Mouse (Mus musculus) neural tube, embryonic 12.5 days (tissue): ENCODE results near the gene Irf2. TPM values are rescaled to one million over a fixed set of nuclear protein-coding genes. Genes with fewer than 3 reads are reported as not detected.

Experiments
- ATAC-seq: fragments of 200-750 bp; cut with Nextera tagmentation; 2 replicates; pipeline ENCODE4 v1.8.0; 2017; ENCODE audit warnings: low read depth, mild to moderate bottlenecking, moderate TSS enrichment, moderate library complexity; ENCODE audit not compliant: low FRiP score
- H3K27ac ChIP-seq: fragments of 300-500 bp; sonication (generic); 2 replicates; pipeline ENCODE4 v1.5.1; 2016
- H3K27me3 ChIP-seq: fragments of 300-500 bp; sonication (generic); replicated peaks from 2 replicates; pipeline ENCODE4 v1.6.1; 2016; ENCODE audit warnings: mild to moderate bottlenecking
- H3K36me3 ChIP-seq: fragments of 300-500 bp; sonication (generic); 2 replicates; pipeline ENCODE4 v1.6.1; 2016; ENCODE audit warnings: mild to moderate bottlenecking
- H3K4me1 ChIP-seq: fragments of 300-500 bp; sonication (generic); 2 replicates; pipeline ENCODE4 v1.6.1; 2016
- H3K4me2 ChIP-seq: fragments of 300-500 bp; sonication (generic); replicated peaks from 2 replicates; pipeline ENCODE4 v1.6.1; 2016; ENCODE audit warnings: mild to moderate bottlenecking
- H3K4me3 ChIP-seq: fragments of 300-500 bp; sonication (generic); 2 replicates; pipeline ENCODE4 v1.5.1; 2016
- H3K9ac ChIP-seq: fragments of 300-500 bp; sonication (generic); 2 replicates; pipeline ENCODE4 v1.6.1; 2016; ENCODE audit warnings: mild to moderate bottlenecking
- H3K9me3 ChIP-seq: fragments of 300-500 bp; sonication (generic); 2 replicates; pipeline ENCODE4 v1.6.1; 2016; ENCODE audit warnings: mild to moderate bottlenecking
- WGBS: fragments of 180-500 bp; shearing (Covaris S2); methylation state at CpG from one replicate; pipeline ENCODE4 v1.1.7; 2016; 5-methylcytosine and 5-hydroxymethylcytosine counted together
- polyA plus RNA-seq: library from polyadenylated mRNA; unstranded; fragments of >200 nt; fragmentation: Nextera tagmentation; extraction: Ambion mirVana; gene quantifications from 2 replicates; pipeline ENCODE4 v1.2.1, GENCODE M21; 2016

Irf2 gene
- polyA plus RNA-seq, 1 experiment from 2014 or later: 11.7 TPM

- Histone ChIP-seq H3K4me2 (no peak overlapping the region), H3K27me3 (no peaks in the 10 kb centered on the region), H3K36me3 (peaks cover 3% of the 10 kb centered on the region), H3K9ac (no peak overlapping the region), H3K9me3 (no peaks in the 10 kb centered on the region), H3K4me3 (no peak overlapping the region), H3K4me1 (no peaks in the 10 kb centered on the region), H3K27ac (no peak overlapping the region)
- ATAC-seq: no peak
- WGBS: 96% methylated on average over 10 of the region's 10 CpGs
Observed at GRCm38 (mm10) chr8:46840791-46841190, 101.3 kb downstream of the Irf2 start.

- Histone ChIP-seq H3K4me3 (no peak overlapping the region), H3K4me1 (no peaks in the 10 kb centered on the region), H3K9ac (no peak overlapping the region), H3K9me3 (no peaks in the 10 kb centered on the region), H3K4me2 (no peak overlapping the region), H3K27me3 (no peaks in the 10 kb centered on the region), H3K27ac (no peak overlapping the region), H3K36me3 (peaks cover 14% of the 10 kb centered on the region)
- no peak for ATAC-seq
- WGBS: 87% methylated on average over 5 of the region's 5 CpGs
Observed at GRCm38 (mm10) chr8:46842676-46843181, 103.2 kb downstream of the Irf2 start.

- no peaks in the 10 kb centered on the region for H3K4me1 ChIP-seq
- no peak overlapping the region for H3K4me3 ChIP-seq
- H3K36me3 ChIP-seq: peaks cover 14% of the 10 kb centered on the region
- no peaks in the 10 kb centered on the region for H3K27me3 ChIP-seq
- H3K27ac ChIP-seq: no peak overlapping the region
- no peaks in the 10 kb centered on the region for H3K9me3 ChIP-seq
- no peak overlapping the region for H3K9ac ChIP-seq
- no peak for ATAC-seq
- 89% methylated on average over 4 of the region's 4 CpGs for whole genome bisulfite sequencing
- no peak overlapping the region for H3K4me2 ChIP-seq
Observed at GRCm38 (mm10) chr8:46843855-46844254, 104.3 kb downstream of the Irf2 start.

DNA sequence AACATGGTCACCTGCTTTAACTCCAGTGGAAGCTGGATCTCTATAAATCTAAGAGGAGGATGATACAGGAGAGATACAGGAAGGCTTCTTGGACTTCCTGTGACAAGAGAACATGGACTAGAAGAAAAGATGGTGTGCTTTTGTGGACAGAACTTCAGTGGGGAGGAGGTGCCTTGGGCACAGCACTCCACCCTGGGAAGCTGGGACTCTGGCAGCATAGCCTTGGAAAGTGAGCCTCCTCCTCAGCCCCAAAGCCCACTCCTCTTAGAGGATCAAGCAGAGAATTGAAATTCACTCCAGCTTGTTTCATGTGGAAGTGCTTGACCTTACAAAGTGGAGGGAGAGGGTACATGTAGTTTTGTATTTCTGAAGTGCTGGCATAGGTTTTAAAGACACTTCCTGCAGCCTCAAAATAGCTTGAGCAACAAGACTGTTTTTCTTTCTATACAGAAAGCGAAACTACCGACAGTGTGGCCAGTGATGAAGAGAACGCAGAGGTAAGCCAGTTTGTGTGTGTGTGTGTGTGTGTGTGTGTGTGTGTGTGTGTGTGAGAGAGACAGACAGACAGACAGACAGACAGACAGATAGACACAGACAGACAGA, 104.9 kb downstream of the Irf2 start:
- no peaks in the 10 kb centered on the region for H3K4me1 ChIP-seq
- H3K4me2 ChIP-seq: no peak overlapping the region
- no peak overlapping the region for H3K27ac ChIP-seq
- peaks cover 14% of the 10 kb centered on the region for H3K36me3 ChIP-seq
- 90% methylated on average over 3 of the region's 3 CpGs for WGBS
- no peak for ATAC-seq
- H3K9ac ChIP-seq: no peak overlapping the region
- H3K9me3 ChIP-seq: no peaks in the 10 kb centered on the region
- H3K4me3 ChIP-seq: no peak overlapping the region
- no peaks in the 10 kb centered on the region for H3K27me3 ChIP-seq

- Histone ChIP-seq H3K9ac (no peak overlapping the region), H3K27ac (no peak overlapping the region), H3K27me3 (no peaks in the 10 kb centered on the region), H3K4me2 (no peak overlapping the region), H3K4me3 (no peak overlapping the region), H3K4me1 (no peaks in the 10 kb centered on the region), H3K36me3 (peaks cover 14% of the 10 kb centered on the region), H3K9me3 (no peaks in the 10 kb centered on the region)
- WGBS: 80% methylated on average over 7 of the region's 7 CpGs
- ATAC-seq: no peak
Observed at GRCm38 (mm10) chr8:46844974-46845774, 105.6 kb downstream of the Irf2 start.

DNA sequence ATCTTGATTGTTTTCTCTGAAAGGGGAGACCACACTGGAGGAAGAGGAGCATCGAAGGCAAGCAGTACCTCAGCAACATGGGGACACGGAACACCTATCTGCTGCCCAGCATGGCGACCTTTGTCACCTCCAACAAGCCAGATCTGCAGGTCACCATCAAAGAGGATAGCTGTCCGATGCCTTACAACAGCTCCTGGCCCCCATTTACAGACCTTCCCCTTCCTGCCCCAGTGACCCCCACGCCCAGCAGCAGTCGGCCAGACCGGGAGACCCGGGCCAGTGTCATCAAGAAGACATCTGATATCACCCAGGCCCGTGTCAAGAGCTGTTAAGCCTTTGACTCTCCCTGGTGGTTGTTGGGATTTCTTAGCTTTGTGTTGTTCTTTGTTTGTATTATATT, 106.4 kb downstream of the Irf2 start:
- Histone ChIP-seq H3K36me3 (peaks cover 14% of the 10 kb centered on the region), H3K4me2 (no peak overlapping the region), H3K9me3 (no peaks in the 10 kb centered on the region), H3K9ac (no peak overlapping the region), H3K4me1 (no peaks in the 10 kb centered on the region), H3K4me3 (no peak overlapping the region), H3K27ac (no peak overlapping the region), H3K27me3 (no peaks in the 10 kb centered on the region)
- ATAC-seq: no peak
- WGBS: 89% methylated on average over 9 of the region's 9 CpGs

DNA sequence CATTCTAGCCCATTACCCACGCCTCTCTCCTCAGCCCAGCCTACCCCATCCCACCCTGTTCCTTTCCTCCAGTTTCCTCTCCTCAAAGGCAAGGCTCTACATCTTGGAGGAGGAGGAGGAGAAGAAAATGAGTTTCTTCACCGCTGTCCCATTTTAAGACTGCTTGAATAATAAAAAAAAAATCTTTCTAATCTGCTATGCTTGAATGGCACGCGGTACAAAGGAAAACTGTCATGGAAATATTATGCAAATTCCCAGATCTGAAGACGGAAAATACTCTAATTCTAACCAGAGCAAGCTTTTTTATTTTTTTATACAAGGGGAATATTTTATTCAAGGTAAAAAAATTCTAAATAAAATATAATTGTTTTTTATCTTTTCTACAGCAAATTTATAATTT, 107.4 kb downstream of the Irf2 start:
- 95% methylated on average over 5 of the region's 5 CpGs for WGBS
- Histone ChIP-seq H3K27me3 (no peaks in the 10 kb centered on the region), H3K4me2 (no peak overlapping the region), H3K9me3 (no peaks in the 10 kb centered on the region), H3K36me3 (peaks cover 14% of the 10 kb centered on the region), H3K4me3 (no peak overlapping the region), H3K27ac (no peak overlapping the region), H3K9ac (no peak overlapping the region), H3K4me1 (peaks cover 3% of the 10 kb centered on the region; the same call in 1 of the 2 replicates)
- ATAC-seq: no peak

- peaks cover 3% of the 10 kb centered on the region; the same call in 1 of the 2 replicates for H3K4me1 ChIP-seq
- H3K27ac ChIP-seq: no peak overlapping the region
- no peak for ATAC-seq
- no peak overlapping the region for H3K9ac ChIP-seq
- no peaks in the 10 kb centered on the region for H3K9me3 ChIP-seq
- no peak overlapping the region for H3K4me2 ChIP-seq
- H3K36me3 ChIP-seq: peaks cover 14% of the 10 kb centered on the region
- WGBS: 83% methylated on average over 6 of the region's 6 CpGs
- no peak overlapping the region for H3K4me3 ChIP-seq
- H3K27me3 ChIP-seq: no peaks in the 10 kb centered on the region
Observed at GRCm38 (mm10) chr8:46848011-46848641, 108.6 kb downstream of the Irf2 start.

DNA sequence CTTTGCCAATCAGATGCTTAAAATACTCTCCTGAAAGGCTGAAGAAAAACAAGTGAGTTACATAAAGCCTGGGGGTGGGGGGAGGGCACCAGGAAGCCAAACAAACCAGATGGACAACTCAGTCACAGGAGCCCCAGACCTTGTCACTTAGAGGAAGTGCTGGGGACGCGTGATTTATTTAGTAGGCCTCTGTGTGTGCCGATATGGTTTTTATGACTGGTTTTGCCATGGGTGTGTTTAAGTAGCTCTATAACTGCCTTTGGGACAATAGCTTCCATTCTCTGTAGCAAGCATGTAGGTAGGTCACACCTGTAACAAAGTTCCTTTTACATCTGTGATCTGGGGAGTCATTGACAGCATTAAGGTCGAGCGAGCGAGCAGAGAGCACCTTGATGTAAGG, 109.4 kb downstream of the Irf2 start:
- no peak overlapping the region for H3K27ac ChIP-seq
- H3K9me3 ChIP-seq: no peaks in the 10 kb centered on the region
- H3K4me2 ChIP-seq: no peak overlapping the region
- no peaks in the 10 kb centered on the region for H3K27me3 ChIP-seq
- peaks cover 14% of the 10 kb centered on the region for H3K36me3 ChIP-seq
- H3K9ac ChIP-seq: no peak overlapping the region
- H3K4me1 ChIP-seq: peaks cover 3% of the 10 kb centered on the region; the same call in 1 of the 2 replicates
- no peak for ATAC-seq
- no peak overlapping the region for H3K4me3 ChIP-seq
- WGBS: 69% methylated on average over 6 of the region's 6 CpGs

DNA sequence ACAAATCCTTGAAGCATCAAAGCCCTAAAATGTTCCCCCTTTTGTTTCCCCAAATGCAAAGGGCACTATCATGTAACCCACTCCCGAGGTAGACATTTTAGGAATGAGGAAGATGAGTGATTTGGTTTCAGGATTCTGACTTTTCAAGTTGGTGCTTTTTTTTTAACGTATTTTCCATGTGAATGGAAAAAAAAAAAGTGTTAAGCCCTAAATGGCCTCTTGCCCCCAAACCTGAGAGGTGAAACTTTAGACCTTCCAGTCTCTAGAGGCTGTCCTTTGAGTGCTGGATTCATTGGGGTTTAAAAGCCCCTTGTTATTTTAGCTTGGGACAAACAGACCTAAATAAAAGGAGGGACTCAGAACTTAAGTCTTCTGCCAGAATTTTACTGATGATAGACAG, 109.9 kb downstream of the Irf2 start:
- Histone ChIP-seq H3K4me3 (no peak overlapping the region), H3K27me3 (no peaks in the 10 kb centered on the region), H3K36me3 (peaks cover 14% of the 10 kb centered on the region), H3K4me1 (peaks cover 3% of the 10 kb centered on the region; the same call in 1 of the 2 replicates), H3K9ac (no peak overlapping the region), H3K4me2 (no peak overlapping the region), H3K27ac (no peak overlapping the region), H3K9me3 (no peaks in the 10 kb centered on the region)
- WGBS: 48% methylated on average over 2 of the region's 2 CpGs
- no peak for ATAC-seq

GRCm38 (mm10) chr8:46850258-46850897, 110.8 kb downstream of the Irf2 start:
- Histone ChIP-seq H3K27me3 (no peaks in the 10 kb centered on the region), H3K36me3 (peaks cover 14% of the 10 kb centered on the region), H3K9ac (no peak overlapping the region), H3K27ac (no peak overlapping the region), H3K4me1 (peaks cover 3% of the 10 kb centered on the region; the same call in 1 of the 2 replicates), H3K4me2 (no peak overlapping the region), H3K9me3 (no peaks in the 10 kb centered on the region), H3K4me3 (no peak overlapping the region)
- ATAC-seq: no peak
- WGBS: 95% methylated on average over 6 of the region's 6 CpGs

- 67% methylated on average over 4 of the region's 4 CpGs for WGBS
- H3K4me3 ChIP-seq: no peak overlapping the region
- H3K36me3 ChIP-seq: peaks cover 3% of the 10 kb centered on the region; the same call in 1 of the 2 replicates
- H3K27me3 ChIP-seq: no peaks in the 10 kb centered on the region
- no peaks in the 10 kb centered on the region for H3K9me3 ChIP-seq
- no peak overlapping the region for H3K27ac ChIP-seq
- no peak overlapping the region for H3K9ac ChIP-seq
- no peak for ATAC-seq
- H3K4me2 ChIP-seq: no peak overlapping the region
- peaks cover 3% of the 10 kb centered on the region; the same call in 1 of the 2 replicates for H3K4me1 ChIP-seq
Observed at GRCm38 (mm10) chr8:46851560-46851959, 112.0 kb downstream of the Irf2 start.
